Mouse (Mus musculus): ENCODE data around the gene Taf5l. TPM values are rescaled to one million over a fixed set of nuclear protein-coding genes. Genes with fewer than 3 reads are reported as not detected.

The Taf5l gene
- 21.6 TPM for polyA plus RNA-seq (2017; shearing (Covaris generic))

GRCm38 (mm10) chr8:124021237-124022227 is at the start of gene Taf5l, which contains the start of gene Urb2:
Gene Taf5l (minus strand): TSS chr8:124021397.
Gene Urb2 (plus strand): TSS chr8:124021508.

GRCm38 (mm10) chr8:123982826-123983400 is 38.3 kb downstream of the Taf5l start, which contains the start of gene Abcb10:
Gene Abcb10 (minus strand): TSS chr8:123983122.

GRCm38 (mm10) chr8:123948942-123949685 is 72.1 kb downstream of the Taf5l start, which contains the start of gene Nup133:
Gene Nup133 (minus strand): TSS chr8:123949265.

Other genes with a start within 250 kb of the Taf5l start
- gene Rab4a, start 215.4 kb downstream of the Taf5l start, polyA plus RNA-seq (2017; shearing (Covaris generic)), result 19.3 TPM
- gene Ccsap, start 161.2 kb downstream of the Taf5l start, polyA plus RNA-seq (2017; shearing (Covaris generic)), result 4.1 TPM
- gene Acta1, start 126.6 kb downstream of the Taf5l start, polyA plus RNA-seq (2017; shearing (Covaris generic)), result not detected
- gene Nup133, start 72.1 kb downstream of the Taf5l start, polyA plus RNA-seq (2017; shearing (Covaris generic)), result 30.4 TPM
- gene Abcb10, start 38.3 kb downstream of the Taf5l start, polyA plus RNA-seq (2017; shearing (Covaris generic)), result 2.0 TPM
- gene Urb2, start 111 bp upstream of the Taf5l start, polyA plus RNA-seq (2017; shearing (Covaris generic)), result 10.9 TPM
- gene Galnt2, start 210.0 kb upstream of the Taf5l start, polyA plus RNA-seq (2017; shearing (Covaris generic)), result 20.9 TPM